Mouse (Mus musculus): ENCODE data around the gene Senp3.

- TF ChIP-seq POLR2A (IDR thresholded peaks at IDR 0.05; ENCODE audit: low read depth, low read length), result peak; percentile 21; the same call in 1 of the 2 replicates
- no peak for TF ChIP-seq CTCF (conservative IDR thresholded peaks at IDR 0.05 in 1 of 2, IDR thresholded peaks at IDR 0.05 in 1 of 2; ENCODE audit: low read depth in 2 of 2, low read length in 2 of 2)
- TF ChIP-seq POLR2AphosphoS2 (IDR thresholded peaks at IDR 0.05; ENCODE audit: low read depth, low read length), result no peak
- no peak for TF ChIP-seq JUN (IDR thresholded peaks at IDR 0.05; ENCODE audit: insufficient read depth, low read depth, low read length)
These were observed 28.5 kb downstream of the Senp3 start for GRCm38 (mm10) chr11:69653399-69653798.

All from CH12.LX (cell line).